Mouse (Mus musculus): ENCODE data around the gene Arl14ep.

- no peak for TF ChIP-seq CTCF (IDR thresholded peaks at IDR 0.05; ENCODE audit: borderline replicate concordance, insufficient read depth, low read length)
- no peak for TF ChIP-seq POLR2A (IDR thresholded peaks at IDR 0.05; ENCODE audit: low read depth, low read length)
These were observed 38.9 kb upstream of the Arl14ep start for GRCm38 (mm10) chr2:107013161-107013560.
